Comparison of ENCODE assay signal across 22 mouse cellular contexts in genomic region chr5:136420342-136420741, GRCm38 (mm10).
DNase-seq lines count a peak whose midpoint lies in the region; ATAC-seq and TF ChIP-seq lines count a peak whose summit lies in the region.
"Had no signal": no experiment of that assay in that cellular context is flagged by ENCODE, and none has a peak within 500 bp of the region (broad histone marks: within the 10 kb centered on the region; RNA-seq: fewer than 3 reads in every experiment).

No protein-coding gene starts in this region.

- peak overlapping the region; percentile 21 for H3K27ac ChIP-seq in gastrocnemius, adult 2 months
- no peak overlapping the region for H3K27ac ChIP-seq in liver, embryonic 14.5 days
- no peak overlapping the region for H3K27ac ChIP-seq in liver, postnatal 0 days (ENCODE audit: low read depth)
- no peak overlapping the region for H3K27ac ChIP-seq in MEL (ENCODE audit: control insufficient read depth, low read depth, low read length)

- DNase-seq in gastrocnemius, adult 2 months, result no peak
- DNase-seq in gastrocnemius, postnatal 10 days, result no peak
- no peak for DNase-seq in liver, embryonic 14.5 days (ENCODE audit: low read depth in 3 of 3, low spot score in 3 of 3)
- no peak for DNase-seq in liver, postnatal 0 days
- peak; percentile 37 for DNase-seq in MEL (ENCODE audit: low read depth, low spot score)
- no peak for DNase-seq in adrenal gland, postnatal 36 days
- DNase-seq: adrenal gland, adult 2 months; adrenal gland, adult 8-10 months; adrenal gland, postnatal 10 days; adrenal gland, postnatal 14 days; adrenal gland, postnatal 25 days; B cell, adult 2 months; cerebellum, adult 11 months; cerebellum, adult 11-12 months; cerebellum, adult 18-20 months; cerebellum, adult 2 months; cerebellum, adult 8-10 months had no signal

- no peak for TF ChIP-seq CTCF in gastrocnemius, adult 2 months (IDR thresholded peaks at IDR 0.05)
- no peak for TF ChIP-seq CTCF in liver, embryonic 14.5 days (IDR thresholded peaks at IDR 0.05; ENCODE audit: low read depth)
- no peak for TF ChIP-seq CTCF in liver, postnatal 0 days (IDR thresholded peaks at IDR 0.05; ENCODE audit: low read depth)
- no peak for TF ChIP-seq CTCF in MEL (IDR thresholded peaks at IDR 0.05 in 2 of 3, conservative IDR thresholded peaks at IDR 0.05 in 1 of 3; ENCODE audit: control insufficient read depth in 1 of 3, insufficient read depth in 1 of 3, low read depth in 2 of 3, low read length in 3 of 3, poor library complexity in 1 of 3, severe bottlenecking in 1 of 3)

- H3K27me3 ChIP-seq in liver, embryonic 14.5 days (ENCODE audit: control insufficient read depth, insufficient read depth, low read length), result no peaks in the 10 kb centered on the region
- no peaks in the 10 kb centered on the region for H3K27me3 ChIP-seq in liver, postnatal 0 days (ENCODE audit: insufficient read depth, low read length)
- H3K27me3 ChIP-seq in MEL (ENCODE audit: control insufficient read depth in 1 of 2, insufficient read depth in 2 of 2, low read length in 2 of 2), result no peaks in the 10 kb centered on the region
- H3K27me3 ChIP-seq: CH12.LX, Patski had no signal

- peaks cover 10% of the 10 kb centered on the region for H3K79me2 ChIP-seq in MEL (ENCODE audit: control insufficient read depth, insufficient read depth, low read length, poor library complexity)

- H3K4me3 ChIP-seq in gastrocnemius, adult 2 months, result no peak overlapping the region
- no peak overlapping the region for H3K4me3 ChIP-seq in liver, embryonic 14.5 days (ENCODE audit: insufficient read depth in 1 of 2, low read depth in 2 of 2, low read length in 2 of 2)
- no peak overlapping the region for H3K4me3 ChIP-seq in liver, postnatal 0 days (ENCODE audit: low read depth, low read length)
- no peak overlapping the region for H3K4me3 ChIP-seq in MEL (ENCODE audit: control insufficient read depth in 1 of 2, insufficient read depth in 1 of 2, low read depth in 2 of 2, low read length in 2 of 2)

- WGBS in liver, embryonic 14.5 days (ENCODE audit: insufficient replicate concordance), result 33% methylated on average over 3 of the region's 3 CpGs
- 48% methylated on average over 3 of the region's 3 CpGs for WGBS in liver, postnatal 0 days (ENCODE audit: insufficient replicate concordance)

- no peaks in the 10 kb centered on the region for H3K9me3 ChIP-seq in liver, embryonic 14.5 days (ENCODE audit: control insufficient read depth, low read length)
- no peaks in the 10 kb centered on the region for H3K9me3 ChIP-seq in liver, postnatal 0 days (ENCODE audit: low read length)
- H3K9me3 ChIP-seq in MEL (replicated peaks; ENCODE audit: insufficient read depth, low read length), result no peaks in the 10 kb centered on the region
- H3K9me3 ChIP-seq: G1E had no signal

- no peak overlapping the region for H3K4me2 ChIP-seq in liver, embryonic 14.5 days (ENCODE audit: low read depth)
- no peak overlapping the region for H3K4me2 ChIP-seq in liver, postnatal 0 days (ENCODE audit: low read depth, low read length)

- TF ChIP-seq RAD21 in MEL (IDR thresholded peaks at IDR 0.05; ENCODE audit: low read depth, low read length), result no peak

- no peak for ATAC-seq in liver, embryonic 14.5 days (ENCODE audit: insufficient read depth)
- no peak for ATAC-seq in liver, postnatal 0 days
- ATAC-seq: activated CD4-positive, CD25-positive, alpha-beta regulatory T cell, adult 4 months; CD4-positive, CD25-positive, alpha-beta regulatory T cell, adult 4 months; Patski had no signal

- H3K4me1 ChIP-seq in liver, embryonic 14.5 days (replicated peaks; ENCODE audit: control insufficient read depth in 2 of 2, insufficient read depth in 2 of 2, low read length in 1 of 2), result peaks cover 5 to 6% of the 10 kb centered on the region in 2 experiments
- H3K4me1 ChIP-seq in liver, postnatal 0 days (ENCODE audit: insufficient read depth), result no peaks in the 10 kb centered on the region; the same call in 1 of the 2 replicates
- H3K4me1 ChIP-seq in MEL (ENCODE audit: control insufficient read depth in 1 of 2, insufficient read depth in 2 of 2, low read length in 2 of 2), result peaks cover 24 to 32% of the 10 kb centered on the region in 2 experiments

- no peaks in the 10 kb centered on the region for H3K36me3 ChIP-seq in liver, embryonic 14.5 days (replicated peaks; ENCODE audit: control insufficient read depth, insufficient read depth, low read depth)
- H3K36me3 ChIP-seq in liver, postnatal 0 days (replicated peaks; ENCODE audit: insufficient read depth, low read length), result no peaks in the 10 kb centered on the region
- peaks cover 16 to 29% of the 10 kb centered on the region in 2 experiments for H3K36me3 ChIP-seq in MEL (ENCODE audit: control insufficient read depth in 1 of 2, insufficient read depth in 2 of 2, low read length in 2 of 2)
- H3K36me3 ChIP-seq: G1E had no signal

- 0 out of 2 replicates have a peak, but pooled peaks have one; percentile 18 for TF ChIP-seq EP300 in liver, embryonic 14.5 days (IDR thresholded peaks at IDR 0.05; ENCODE audit: low read depth)
- no peak for TF ChIP-seq EP300 in liver, postnatal 0 days (IDR thresholded peaks at IDR 0.05; ENCODE audit: low read depth)
- peak; percentile 41 to 64; a peak in 3 of 4 replicates for TF ChIP-seq EP300 in MEL (IDR thresholded peaks at IDR 0.05; ENCODE audit: low read depth in 1 of 2, low read length in 2 of 2)

- intact Hi-C loops in gastrocnemius, adult 2 months (cut with DNase I), result loop anchor here (5.0 kb wide), 1 partner anchor 47 kb away; no protein-coding TSS in a partner anchor

- no peak for TF ChIP-seq POLR2A in MEL (IDR thresholded peaks at IDR 0.05; ENCODE audit: control insufficient read depth in 1 of 2, insufficient read depth in 1 of 2, low read depth in 1 of 2, low read length in 2 of 2, poor library complexity in 1 of 2)

- H3K9ac ChIP-seq in liver, embryonic 14.5 days (replicated peaks), result no peak overlapping the region
- H3K9ac ChIP-seq in liver, postnatal 0 days (replicated peaks), result no peak overlapping the region
- H3K9ac ChIP-seq in MEL (ENCODE audit: control insufficient read depth, low read depth, low read length, poor library complexity, severe bottlenecking), result no peak overlapping the region

TF ChIP-seq in MEL, 35 proteins besides CTCF, POLR2A, EP300 and RAD21:
- no peak for TF ChIP-seq ZNF384 (IDR thresholded peaks at IDR 0.05; ENCODE audit: low read depth, low read length)
- TF ChIP-seq GATA1 (IDR thresholded peaks at IDR 0.05; ENCODE audit: low read depth, low read length), result peak; percentile 65
- no peak for TF ChIP-seq RCOR1 (IDR thresholded peaks at IDR 0.05; ENCODE audit: low read depth, low read length)
- peak; percentile 66; the same call in 1 of the 2 replicates for TF ChIP-seq TCF12 (IDR thresholded peaks at IDR 0.05; ENCODE audit: low read depth, low read length)
